ENCODE assay signal across 21 mouse cellular contexts in genomic region chr4:84500259-84500658, GRCm38 (mm10).
DNase-seq lines count a peak whose midpoint lies in the region; ATAC-seq and TF ChIP-seq lines count a peak whose summit lies in the region.
"Had no signal": no experiment of that assay in that cellular context is flagged by ENCODE, and none has a peak within 500 bp of the region (broad histone marks: within the 10 kb centered on the region; RNA-seq: fewer than 3 reads in every experiment).

No protein-coding gene starts in this region.

- ATAC-seq in embryonic facial prominence, embryonic 15.5 days (ENCODE audit: insufficient number of reproducible peaks, low FRiP score, low TSS enrichment, low read depth): 0 out of 2 replicates have a peak, but pooled peaks have one; percentile 15
- peak; percentile 50; the same call in 1 of the 2 replicates for ATAC-seq in limb, embryonic 14.5 days (ENCODE audit: low FRiP score, low read depth)
- ATAC-seq: forebrain, embryonic 16.5 days; hindbrain, postnatal 0 days; lung, postnatal 0 days had no signal

- no peak overlapping the region for H3K27ac ChIP-seq in kidney, adult 2 months (ENCODE audit: insufficient read depth, low read depth, low read length)
- H3K27ac ChIP-seq in embryonic facial prominence, embryonic 15.5 days (replicated peaks): no peak overlapping the region
- no peak overlapping the region for H3K27ac ChIP-seq in limb, embryonic 14.5 days (replicated peaks; ENCODE audit: low read depth, low read length)
- H3K27ac ChIP-seq: heart, embryonic 15.5 days; hindbrain, postnatal 0 days; liver, embryonic 15.5 days; neural tube, embryonic 12.5 days had no signal

- TF ChIP-seq CTCF in kidney, adult 2 months (conservative IDR thresholded peaks at IDR 0.05; ENCODE audit: insufficient read depth, insufficient read length, low read depth, low read length): no peak

- H3K4me2 ChIP-seq in embryonic facial prominence, embryonic 15.5 days (replicated peaks): peak overlapping the region; percentile 19
- peak overlapping the region; percentile 33 for H3K4me2 ChIP-seq in limb, embryonic 14.5 days (replicated peaks; ENCODE audit: low read depth, low read length, severe bottlenecking)
- H3K4me2 ChIP-seq: heart, embryonic 15.5 days; liver, embryonic 15.5 days; neural tube, embryonic 12.5 days had no signal

- no peak overlapping the region for H3K4me3 ChIP-seq in kidney, adult 2 months (ENCODE audit: insufficient read depth, low read depth, low read length)
- peak overlapping the region; percentile 9; the same call in 1 of the 2 replicates for H3K4me3 ChIP-seq in embryonic facial prominence, embryonic 15.5 days (replicated peaks)
- H3K4me3 ChIP-seq in limb, embryonic 14.5 days (replicated peaks; ENCODE audit: low read length): 0 out of 2 replicates have a peak overlapping the region, but pooled peaks have one; percentile 8
- H3K4me3 ChIP-seq: erythroblast, embryonic 14.5 days; heart, embryonic 15.5 days; liver, embryonic 15.5 days; megakaryocyte, embryonic 14.5 days; neural tube, embryonic 12.5 days had no signal

- intact Hi-C loops in left cerebral cortex, postnatal 25 days (cut with DNase I): no loop called here

- no peak for TF ChIP-seq POLR2A in kidney, adult 2 months (IDR thresholded peaks at IDR 0.05; ENCODE audit: low read depth, low read length)
- no peak for TF ChIP-seq POLR2A in limb, embryonic 14.5 days (IDR thresholded peaks at IDR 0.05; ENCODE audit: borderline replicate concordance, extremely low read depth, insufficient read depth, insufficient read length)

- no peaks in the 10 kb centered on the region for H3K36me3 ChIP-seq in kidney, adult 2 months (ENCODE audit: control insufficient read depth, insufficient read depth, low read length)
- no peaks in the 10 kb centered on the region for H3K36me3 ChIP-seq in embryonic facial prominence, embryonic 15.5 days
- no peaks in the 10 kb centered on the region for H3K36me3 ChIP-seq in limb, embryonic 14.5 days (ENCODE audit: control insufficient read depth, insufficient read depth, low read length)
- H3K36me3 ChIP-seq: heart, embryonic 15.5 days; liver, embryonic 15.5 days; neural tube, embryonic 12.5 days had no signal

- H3K9ac ChIP-seq in embryonic facial prominence, embryonic 15.5 days: no peak overlapping the region
- H3K9ac ChIP-seq in limb, embryonic 14.5 days (ENCODE audit: low read depth, low read length, severe bottlenecking): peak overlapping the region; percentile 29; the same call in 1 of the 2 replicates
- H3K9ac ChIP-seq: heart, embryonic 15.5 days; liver, embryonic 15.5 days; neural tube, embryonic 12.5 days had no signal

- H3K4me1 ChIP-seq in kidney, adult 2 months (ENCODE audit: control insufficient read depth, insufficient read depth, low read length): peaks cover 4% of the 10 kb centered on the region; the same call in 1 of the 2 replicates
- peaks cover 28% of the 10 kb centered on the region for H3K4me1 ChIP-seq in embryonic facial prominence, embryonic 15.5 days
- peaks cover 40% of the 10 kb centered on the region for H3K4me1 ChIP-seq in limb, embryonic 14.5 days (ENCODE audit: control insufficient read depth, insufficient read depth, low read length)
- H3K4me1 ChIP-seq: heart, embryonic 15.5 days; liver, embryonic 15.5 days; megakaryocyte, embryonic 14.5 days; neural tube, embryonic 12.5 days had no signal

- WGBS in kidney, adult 2 months: 54% methylated on average over 9 of the region's 9 CpGs
- 49% methylated on average over 9 of the region's 9 CpGs for WGBS in embryonic facial prominence, embryonic 15.5 days
- WGBS in limb, embryonic 14.5 days: 28% methylated on average over 9 of the region's 9 CpGs

- H3K9me3 ChIP-seq in embryonic facial prominence, embryonic 15.5 days (replicated peaks): no peaks in the 10 kb centered on the region
- H3K9me3 ChIP-seq in limb, embryonic 14.5 days (ENCODE audit: control insufficient read depth, low read length): no peaks in the 10 kb centered on the region
- H3K9me3 ChIP-seq: heart, embryonic 15.5 days; liver, embryonic 15.5 days; megakaryocyte, embryonic 14.5 days; neural tube, embryonic 12.5 days had no signal

- peak; percentile 20 for DNase-seq in kidney, adult 2 months
- no peak for DNase-seq in kidney, adult 9 months
- DNase-seq in NIH3T3 (ENCODE audit: low read depth): peak; percentile 60
- no peak for DNase-seq in limb, embryonic 14.5 days (ENCODE audit: low spot score)
- no peak for DNase-seq in left cerebral cortex, postnatal 25 days (ENCODE audit: low spot score in 2 of 2)
- DNase-seq in adrenal gland, postnatal 14 days: no peak
- no peak for DNase-seq in cerebellum, postnatal 14 days
- DNase-seq: cerebellum, adult 8-10 months; heart, adult 18-20 months; right cerebral cortex, postnatal 25 days; thymus, postnatal 14 days had no signal

- H3K27me3 ChIP-seq in kidney, adult 2 months (replicated peaks; ENCODE audit: control insufficient read depth, insufficient read depth, low read length): no peaks in the 10 kb centered on the region
- no peaks in the 10 kb centered on the region for H3K27me3 ChIP-seq in embryonic facial prominence, embryonic 15.5 days
- H3K27me3 ChIP-seq in limb, embryonic 14.5 days (ENCODE audit: control insufficient read depth, insufficient read depth, low read length): no peaks in the 10 kb centered on the region
- H3K27me3 ChIP-seq: CH12.LX; heart, embryonic 15.5 days; liver, embryonic 15.5 days; megakaryocyte, embryonic 14.5 days; neural tube, embryonic 12.5 days had no signal

Comparison
In these comparisons a context has a peak if more than half of its experiments do, and no peak if none do; other contexts are left out.
1. DNase-seq: peak in kidney, adult 2 months (single experiment) and NIH3T3 (single experiment); none in kidney, adult 9 months (single experiment), limb, embryonic 14.5 days (single experiment), left cerebral cortex, postnatal 25 days (0 of 2), adrenal gland, postnatal 14 days (single experiment) and cerebellum, postnatal 14 days (0 of 2).